Mouse (Mus musculus): ENCODE data around the gene Fam110a. TPM values are rescaled to one million over a fixed set of nuclear protein-coding genes. Genes with fewer than 3 reads are reported as not detected.

Fam110a gene
- total and polyA plus RNA-seq, 2 experiments from 2014 or later = 25.4 to 36.5 TPM

GRCm38 (mm10) chr2:151978494-151978893 lies 1.5 kb downstream of the Fam110a start:
- Histone ChIP-seq H3K27ac (no peak overlapping the region), H3K9ac (replicated peaks; ENCODE audit: low read length) (no peak overlapping the region), H3K4me3 (ENCODE audit: low read length) (peak overlapping the region; percentile 84; the same call in 1 of the 2 replicates), H3K4me2 (ENCODE audit: low read depth, low read length) (peak overlapping the region; percentile 97), H3K9me3 (ENCODE audit: low read length) (no peaks in the 10 kb centered on the region), H3K36me3 (ENCODE audit: insufficient read depth, low read length) (no peaks in the 10 kb centered on the region), H3K27me3 (ENCODE audit: insufficient read depth, low read length) (no peaks in the 10 kb centered on the region), H3K4me1 (ENCODE audit: insufficient read depth, low read length) (peaks cover 19% of the 10 kb centered on the region)
- ATAC-seq (no peak), DNase-seq (ENCODE audit: low spot score) (no peak)
- WGBS = 64% methylated on average over 6 of the region's 6 CpGs
- no peak for TF ChIP-seq CTCF (IDR thresholded peaks at IDR 0.05; ENCODE audit: low read depth)

DNA sequence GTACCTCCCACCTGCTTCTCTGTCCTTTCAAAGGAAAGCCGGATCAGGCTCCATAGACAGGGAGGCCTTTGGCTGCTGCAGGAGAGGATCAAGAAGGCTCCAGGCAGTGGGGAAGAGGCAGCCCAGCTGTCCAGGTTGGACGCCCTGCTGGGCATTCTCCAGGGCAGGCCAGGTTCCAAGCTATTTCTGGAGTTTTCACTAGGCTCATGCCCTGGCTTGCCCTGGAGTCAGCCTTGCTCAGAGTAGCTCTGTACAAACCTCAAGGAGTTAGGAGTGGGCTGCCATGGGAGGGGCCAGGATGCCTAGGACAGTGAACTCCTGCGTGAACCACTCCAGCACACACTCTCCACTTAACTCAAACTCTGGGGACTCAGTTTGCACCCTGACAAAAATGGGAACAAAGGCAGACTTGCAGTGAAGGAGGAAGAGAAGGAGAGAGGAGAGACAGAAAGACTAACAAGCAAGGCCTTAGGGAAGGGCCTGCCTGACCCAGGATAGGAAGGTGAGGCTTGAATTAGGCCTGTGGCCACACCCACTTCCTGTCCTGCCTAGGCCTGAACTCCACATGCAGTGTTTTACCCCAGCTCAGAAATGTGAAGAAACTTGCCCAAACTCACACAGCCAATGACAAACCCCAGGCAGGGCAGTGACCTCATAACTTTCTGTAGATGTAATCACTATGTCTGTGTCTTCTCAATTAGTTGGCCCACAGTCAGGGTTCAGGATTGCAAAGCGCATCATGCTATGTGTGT lies 2.2 kb downstream of the Fam110a start:
- Histone ChIP-seq H3K4me1 (ENCODE audit: insufficient read depth, low read length) (peaks cover 25% of the 10 kb centered on the region), H3K9me3 (ENCODE audit: low read length) (no peaks in the 10 kb centered on the region), H3K27ac (no peak overlapping the region), H3K4me2 (ENCODE audit: low read depth, low read length) (peak overlapping the region; percentile 97; the same call in 1 of the 2 replicates), H3K4me3 (ENCODE audit: low read length) (no peak overlapping the region), H3K27me3 (ENCODE audit: insufficient read depth, low read length) (no peaks in the 10 kb centered on the region), H3K9ac (replicated peaks; ENCODE audit: low read length) (0 out of 2 replicates have a peak overlapping the region, but pooled peaks have one; percentile 17), H3K36me3 (ENCODE audit: insufficient read depth, low read length) (no peaks in the 10 kb centered on the region)
- no peak for ATAC-seq
- WGBS = 71% methylated on average over 4 of the region's 4 CpGs
- no peak for DNase-seq (ENCODE audit: low spot score)
- no peak for TF ChIP-seq CTCF (IDR thresholded peaks at IDR 0.05; ENCODE audit: low read depth)

DNA sequence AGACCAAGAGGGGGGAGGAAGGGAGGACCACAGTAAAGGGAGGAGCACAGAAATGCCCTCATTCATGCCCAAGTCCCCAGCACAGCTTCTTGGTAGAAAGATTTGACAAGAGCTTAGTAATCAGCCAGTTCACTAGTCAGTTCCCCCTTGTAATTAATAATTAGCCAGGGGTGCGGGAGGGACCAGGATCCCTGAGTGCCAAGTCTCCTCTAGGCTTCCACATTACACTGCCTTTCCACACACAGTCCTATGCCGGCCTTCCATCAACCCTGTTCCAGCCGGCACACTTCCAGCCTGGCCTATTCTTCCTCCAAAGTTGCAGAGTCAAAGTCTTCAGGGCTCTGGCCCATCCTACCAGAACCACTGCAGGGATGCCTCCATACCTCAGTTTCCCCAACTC lies 4.0 kb downstream of the Fam110a start:
- Histone ChIP-seq H3K9me3 (ENCODE audit: low read length) (no peaks in the 10 kb centered on the region), H3K4me2 (ENCODE audit: low read depth, low read length) (no peak overlapping the region), H3K36me3 (ENCODE audit: insufficient read depth, low read length) (no peaks in the 10 kb centered on the region), H3K9ac (replicated peaks; ENCODE audit: low read length) (no peak overlapping the region), H3K27ac (no peak overlapping the region), H3K27me3 (ENCODE audit: insufficient read depth, low read length) (no peaks in the 10 kb centered on the region), H3K4me1 (ENCODE audit: insufficient read depth, low read length) (peaks cover 35% of the 10 kb centered on the region), H3K4me3 (ENCODE audit: low read length) (no peak overlapping the region)
- DNase-seq (ENCODE audit: low spot score) (no peak), ATAC-seq (no peak)
- WGBS = 71% methylated on average over 3 of the region's 3 CpGs
- no peak for TF ChIP-seq CTCF (IDR thresholded peaks at IDR 0.05; ENCODE audit: low read depth)

DNA sequence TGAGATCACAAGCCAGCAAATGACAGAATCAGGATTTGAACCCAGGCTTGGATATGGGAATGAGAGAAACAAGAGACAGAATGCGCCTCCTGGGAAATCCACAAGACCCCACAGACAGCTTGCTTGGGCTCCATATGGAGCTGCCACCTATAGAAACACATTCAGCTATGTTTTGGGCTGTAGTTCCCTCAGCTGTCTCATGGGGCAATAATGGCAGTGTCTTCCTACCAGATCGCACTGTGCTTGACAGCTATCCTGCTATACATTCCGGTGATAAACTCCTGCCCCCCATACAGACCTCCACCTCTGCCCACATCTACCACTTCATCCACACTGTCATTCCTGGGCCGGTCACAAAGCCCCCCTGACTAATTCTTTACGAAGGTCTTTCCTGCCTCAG lies 4.7 kb downstream of the Fam110a start:
- WGBS = 85% methylated on average over 5 of the region's 5 CpGs
- peaks cover 41% of the 10 kb centered on the region for H3K4me1 ChIP-seq (ENCODE audit: insufficient read depth, low read length)
- no peak for DNase-seq (ENCODE audit: low spot score)

DNA sequence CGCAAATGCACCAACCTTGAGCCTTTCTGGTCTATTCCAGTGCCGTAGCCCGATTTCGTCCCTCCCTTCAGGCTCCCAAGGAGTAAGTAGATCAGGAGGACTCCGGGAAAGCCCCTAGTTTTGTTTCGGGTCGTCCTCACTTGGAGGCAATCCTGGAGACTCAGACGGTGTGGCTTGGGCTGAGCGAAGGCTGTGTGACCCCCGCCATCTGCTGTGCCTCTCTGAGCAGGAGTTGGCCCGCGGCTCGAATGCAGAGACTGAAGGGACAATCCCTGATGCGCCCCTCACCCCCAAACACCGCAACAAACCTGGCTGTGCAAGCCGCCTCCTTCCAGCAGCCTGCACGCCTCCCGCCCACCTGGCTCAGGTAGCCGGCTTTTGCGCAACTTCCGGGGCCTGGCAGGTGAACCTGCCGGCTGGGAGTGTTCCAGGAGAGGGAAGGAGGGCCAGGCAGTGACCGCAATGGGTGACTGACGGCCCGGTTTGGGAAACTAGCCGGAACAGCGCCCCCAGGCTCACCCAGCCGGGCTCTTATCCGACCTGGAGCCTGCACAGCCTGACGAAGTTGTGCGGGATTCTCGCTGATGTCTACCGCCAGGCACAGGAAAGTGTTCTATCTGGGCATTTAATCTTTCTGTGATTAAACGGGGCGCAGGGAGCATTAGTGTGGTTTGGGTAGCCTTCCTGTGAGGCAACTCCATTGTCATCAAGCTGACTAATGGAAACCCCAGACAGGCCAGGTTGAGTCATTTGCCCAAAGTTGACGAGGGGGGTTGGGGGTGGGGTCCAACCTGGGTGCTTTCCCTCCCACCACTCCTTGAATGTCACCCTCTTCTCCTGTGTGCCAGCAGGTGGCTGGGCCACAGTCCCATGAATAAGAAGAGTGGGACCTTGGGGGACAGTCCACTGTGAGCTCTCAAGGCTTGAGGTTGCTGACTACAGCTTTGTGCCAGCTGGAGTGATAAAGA lies 6.1 kb downstream of the Fam110a start:
- peak; percentile 39 for TF ChIP-seq CTCF (IDR thresholded peaks at IDR 0.05; ENCODE audit: low read depth)
- peak overlapping the region; percentile 30 for H3K4me3 ChIP-seq (ENCODE audit: low read length)
- no peaks in the 10 kb centered on the region for H3K27me3 ChIP-seq (ENCODE audit: insufficient read depth, low read length)
- peak overlapping the region; percentile 72; the same call in 1 of the 2 replicates for H3K27ac ChIP-seq
- DNase-seq (ENCODE audit: low spot score) (peak; percentile 45), ATAC-seq (no peak)
- 0 out of 2 replicates have a peak, but pooled peaks cover 4% of the 10 kb centered on the region for H3K36me3 ChIP-seq (ENCODE audit: insufficient read depth, low read length)
- H3K9ac ChIP-seq (replicated peaks; ENCODE audit: low read length) = peak overlapping the region; percentile 39; the same call in 1 of the 2 replicates
- 10% methylated on average over 36 of the region's 36 CpGs for WGBS
- H3K9me3 ChIP-seq (ENCODE audit: low read length) = no peaks in the 10 kb centered on the region
- H3K4me2 ChIP-seq (ENCODE audit: low read depth, low read length) = peak overlapping the region; percentile 53
- H3K4me1 ChIP-seq (ENCODE audit: insufficient read depth, low read length) = peaks cover 46% of the 10 kb centered on the region

More for the DNA sequence above, 4.7 kb downstream of the Fam110a start:
- 0 out of 2 replicates have a peak, but pooled peaks have one; percentile 33 for TF ChIP-seq CTCF (IDR thresholded peaks at IDR 0.05; ENCODE audit: low read depth)
- Histone ChIP-seq H3K4me2 (ENCODE audit: low read depth, low read length) (no peak overlapping the region), H3K9ac (replicated peaks; ENCODE audit: low read length) (no peak overlapping the region), H3K27me3 (ENCODE audit: insufficient read depth, low read length) (no peaks in the 10 kb centered on the region), H3K4me3 (ENCODE audit: low read length) (no peak overlapping the region), H3K27ac (no peak overlapping the region), H3K9me3 (ENCODE audit: low read length) (no peaks in the 10 kb centered on the region), H3K36me3 (ENCODE audit: insufficient read depth, low read length) (no peaks in the 10 kb centered on the region)
- no peak for ATAC-seq

GRCm38 (mm10) chr2:151972880-151973594 lies 7.0 kb downstream of the Fam110a start:
- TF ChIP-seq CTCF (IDR thresholded peaks at IDR 0.05; ENCODE audit: low read depth) = no peak
- Histone ChIP-seq H3K9ac (replicated peaks; ENCODE audit: low read length) (peak overlapping the region; percentile 39; the same call in 1 of the 2 replicates), H3K4me2 (ENCODE audit: low read depth, low read length) (peak overlapping the region; percentile 53), H3K36me3 (ENCODE audit: insufficient read depth, low read length) (0 out of 2 replicates have a peak, but pooled peaks cover 4% of the 10 kb centered on the region), H3K4me1 (ENCODE audit: insufficient read depth, low read length) (peaks cover 47% of the 10 kb centered on the region), H3K9me3 (ENCODE audit: low read length) (no peaks in the 10 kb centered on the region), H3K4me3 (ENCODE audit: low read length) (peak overlapping the region; percentile 30), H3K27me3 (ENCODE audit: insufficient read depth, low read length) (no peaks in the 10 kb centered on the region), H3K27ac (peak overlapping the region; percentile 72; the same call in 1 of the 2 replicates)
- ATAC-seq (peak; percentile 28), DNase-seq (ENCODE audit: low spot score) (peak; percentile 64)
- 22% methylated on average over 23 of the region's 23 CpGs for WGBS

Data from hindbrain, postnatal 0 days (tissue).